Mouse (Mus musculus) forebrain, postnatal 0 days (tissue): ENCODE data around the gene Pkm. TPM values are rescaled to one million over a fixed set of nuclear protein-coding genes. Genes with fewer than 3 reads are reported as not detected.
A peak's percentile ranks its signal among the peaks of the same experiment; 100 is the strongest.

Experiments used
- ATAC-seq: fragments of 200-750 bp; cut with Nextera tagmentation; 2 replicates; pipeline ENCODE4 v1.8.0; 2017; ENCODE audit warnings: mild to moderate bottlenecking, moderate library complexity
- DNase-seq: peaks from one replicate; pipeline ENCODE4 v3.0.0-alpha.2; 2015
- H3K27ac ChIP-seq: fragments of 300-500 bp; sonication (generic); 2 replicates; pipeline ENCODE4 v1.5.1; 2014; ENCODE audit warnings: low read depth, mild to moderate bottlenecking, antibody characterized with exemption, low read length, moderate library complexity, mixed read lengths
- H3K27me3 ChIP-seq: fragments of 300-500 bp; sonication (generic); 2 replicates; pipeline ENCODE4 v1.6.1; 2014; ENCODE audit warnings: mild to moderate bottlenecking, low read length, mixed read lengths; ENCODE audit not compliant: insufficient read depth
- H3K36me3 ChIP-seq: fragments of 300-500 bp; sonication (generic); 2 replicates; pipeline ENCODE4 v1.6.1; 2014; ENCODE audit warnings: mild to moderate bottlenecking, moderate library complexity; ENCODE audit not compliant: insufficient read depth
- H3K4me1 ChIP-seq: fragments of 300-500 bp; sonication (generic); 2 replicates; pipeline ENCODE4 v1.6.1; 2014; ENCODE audit warnings: antibody characterized with exemption; ENCODE audit not compliant: insufficient read depth
- H3K4me2 ChIP-seq: fragments of 300-500 bp; sonication (generic); 2 replicates; pipeline ENCODE4 v1.6.1; 2014; ENCODE audit warnings: low read depth, mild to moderate bottlenecking, moderate library complexity
- H3K4me3 ChIP-seq: fragments of 300-500 bp; sonication (generic); 2 replicates; pipeline ENCODE4 v1.5.1; 2014; ENCODE audit warnings: low read depth, low read length, mixed read lengths
- H3K9ac ChIP-seq: fragments of 300-500 bp; sonication (generic); 2 replicates; pipeline ENCODE4 v1.6.1; 2014; ENCODE audit warnings: mild to moderate bottlenecking
- H3K9me3 ChIP-seq: fragments of 300-500 bp; sonication (generic); 2 replicates; pipeline ENCODE4 v1.6.1; 2016; ENCODE audit warnings: low read length
- CTCF ChIP-seq: sonication (generic); IDR thresholded peaks from 2 replicates; pipeline ENCODE4 v1.5.1; 2016; ENCODE audit warnings: antibody characterized with exemption, control low read depth, low read depth
- WGBS: fragments of 180-500 bp; shearing (Covaris S2); extraction: QIAGEN DNeasy Blood & Tissue Kit; methylation state at CpG from one replicate; pipeline ENCODE4 v1.1.7; 2014; 5-methylcytosine and 5-hydroxymethylcytosine counted together
- polyA plus RNA-seq: library from polyadenylated mRNA; unstranded; fragments of >200 nt; fragmentation: Nextera tagmentation; extraction: Ambion mirVana; gene quantifications from 2 replicates; pipeline ENCODE4 v1.2.1, GENCODE M21; 2015
- total RNA-seq: library from RNA; depleted of rRNA; stranded (reverse); fragments of >200 nt; gene quantifications from 2 replicates; pipeline ENCODE4 v1.2.3, GENCODE M21; 2014; rRNA removed

The Pkm gene
- total and polyA plus RNA-seq, 2 experiments from 2014 or later = 762 to 783 TPM

GRCm38 (mm10) chr9:59723791-59724442 lies 67.7 kb downstream of the Pkm start:
- peak; percentile 32; the same call in 1 of the 2 replicates for ATAC-seq
- H3K9me3 ChIP-seq = no peaks in the 10 kb centered on the region
- DNase-seq = peak; percentile 43
- H3K4me1 ChIP-seq = no peaks in the 10 kb centered on the region; the same call in 1 of the 2 replicates
- peak overlapping the region; percentile 52; the same call in 1 of the 2 replicates for H3K4me2 ChIP-seq
- no peak overlapping the region for H3K4me3 ChIP-seq
- WGBS = 40% methylated on average over 8 of the region's 8 CpGs
- no peak overlapping the region for H3K27ac ChIP-seq
- no peak overlapping the region for H3K9ac ChIP-seq
- no peak for TF ChIP-seq CTCF
- no peaks in the 10 kb centered on the region for H3K36me3 ChIP-seq
- H3K27me3 ChIP-seq = no peaks in the 10 kb centered on the region; the same call in 1 of the 2 replicates

GRCm38 (mm10) chr9:59725515-59725914 lies 69.3 kb downstream of the Pkm start:
- H3K27me3 ChIP-seq = no peaks in the 10 kb centered on the region; the same call in 1 of the 2 replicates
- DNase-seq = no peak
- H3K27ac ChIP-seq = no peak overlapping the region
- H3K4me2 ChIP-seq = no peak overlapping the region
- TF ChIP-seq CTCF = no peak
- ATAC-seq = no peak
- H3K9ac ChIP-seq = no peak overlapping the region
- no peaks in the 10 kb centered on the region for H3K36me3 ChIP-seq
- no peaks in the 10 kb centered on the region for H3K9me3 ChIP-seq
- no peaks in the 10 kb centered on the region; the same call in 1 of the 2 replicates for H3K4me1 ChIP-seq
- H3K4me3 ChIP-seq = no peak overlapping the region
- 90% methylated on average over 10 of the region's 10 CpGs for WGBS

DNA sequence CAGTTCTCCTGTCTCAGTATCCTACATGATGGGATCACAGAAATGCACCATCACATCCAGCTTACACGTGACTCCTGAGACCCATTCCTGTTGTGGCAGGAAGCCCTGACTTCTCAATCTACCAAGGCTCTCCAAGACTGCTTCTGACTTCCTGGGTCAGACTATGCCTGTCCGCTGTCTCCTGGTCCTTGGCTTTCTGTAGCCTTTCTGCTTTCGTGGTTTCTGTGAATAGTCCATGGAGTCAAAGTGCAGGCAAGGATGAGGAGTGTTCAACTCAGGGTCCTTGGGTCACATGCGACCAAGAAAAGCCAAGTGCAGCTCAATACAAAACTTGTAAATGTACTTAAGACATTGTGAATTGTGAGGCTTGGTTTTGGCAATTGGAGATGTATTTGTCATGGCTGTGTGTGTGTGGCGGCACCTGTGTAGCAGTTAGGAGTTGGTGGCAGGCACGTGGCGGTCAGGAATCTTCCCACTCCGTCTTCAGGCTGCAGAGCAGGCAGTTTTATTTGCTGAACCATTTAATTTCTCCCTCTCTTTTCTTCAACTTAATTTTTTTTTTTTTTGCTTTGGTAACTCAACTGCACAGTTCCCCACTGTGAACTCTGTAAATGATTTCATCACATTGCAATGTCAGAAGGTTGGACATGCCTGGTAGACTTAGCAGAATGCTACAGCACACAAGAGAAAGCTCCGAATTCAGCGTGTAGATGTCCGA lies 71.6 kb downstream of the Pkm start:
- DNase-seq = no peak

More for the DNA sequence above, 71.6 kb downstream of the Pkm start:
- Histone ChIP-seq H3K9me3 (no peaks in the 10 kb centered on the region), H3K9ac (no peak overlapping the region), H3K4me1 (no peaks in the 10 kb centered on the region; the same call in 1 of the 2 replicates), H3K27me3 (no peaks in the 10 kb centered on the region), H3K4me3 (no peak overlapping the region), H3K4me2 (no peak overlapping the region), H3K27ac (no peak overlapping the region), H3K36me3 (no peaks in the 10 kb centered on the region)
- WGBS = 86% methylated on average over 11 of the region's 11 CpGs
- no peak for ATAC-seq
- no peak for TF ChIP-seq CTCF

Other genes with a start within 250 kb of the Pkm start
- 62.0 and 70.8 TPM in 2 replicates for gene Arih1, start 169.8 kb upstream of the Pkm start, total RNA-seq
- gene Arih1, start 169.8 kb upstream of the Pkm start, polyA plus RNA-seq = 5.1 and 7.6 TPM in 2 replicates
- gene Hexa, start 116.8 kb upstream of the Pkm start, total RNA-seq = 48.1 and 50.7 TPM in 2 replicates
- 46.3 and 49.9 TPM in 2 replicates for gene Hexa, start 116.8 kb upstream of the Pkm start, polyA plus RNA-seq
- gene Tmem202, start 116.5 kb upstream of the Pkm start, total RNA-seq = 0.38 and 1.8 TPM in 2 replicates
- gene Tmem202, start 116.5 kb upstream of the Pkm start, polyA plus RNA-seq = 1.2 TPM in 2 replicates
- 53.8 and 97.6 TPM in 2 replicates for gene Celf6, start 78.5 kb upstream of the Pkm start, total RNA-seq
- gene Celf6, start 78.5 kb upstream of the Pkm start, polyA plus RNA-seq = 19.3 and 41.7 TPM in 2 replicates
- 133 and 137 TPM in 2 replicates for gene Parp6, start 39.1 kb upstream of the Pkm start, total RNA-seq
- gene Parp6, start 39.1 kb upstream of the Pkm start, polyA plus RNA-seq = 181 and 195 TPM in 2 replicates
- 5.7 and 8.6 TPM in 2 replicates for gene Gramd2, start 23.8 kb downstream of the Pkm start, total RNA-seq
- gene Gramd2, start 23.8 kb downstream of the Pkm start, polyA plus RNA-seq = 4.7 and 5.3 TPM in 2 replicates
- 2.9 and 4.7 TPM in 2 replicates for gene Senp8, start 94.3 kb downstream of the Pkm start, total RNA-seq
- 2.1 and 3.2 TPM in 2 replicates for gene Senp8, start 94.3 kb downstream of the Pkm start, polyA plus RNA-seq
- 56.6 and 59.9 TPM in 2 replicates for gene Myo9a, start 94.5 kb downstream of the Pkm start, total RNA-seq
- 8.4 and 13.2 TPM in 2 replicates for gene Myo9a, start 94.5 kb downstream of the Pkm start, polyA plus RNA-seq